Mouse (Mus musculus) olfactory bulb, adult 2 months (tissue): ENCODE data around the gene Adamts17. TPM values are rescaled to one million over a fixed set of nuclear protein-coding genes. Genes with fewer than 3 reads are reported as not detected.

Experiments
- H3K27ac ChIP-seq: fragments of 200-500 bp; 2 replicates; pipeline ENCODE4 v1.5.1; 2012; ENCODE audit warnings: low read depth, low read length; ENCODE audit not compliant: insufficient read depth
- H3K4me1 ChIP-seq: fragments of 200-500 bp; 2 replicates; pipeline ENCODE4 v1.6.1; 2012; ENCODE audit warnings: low read length; ENCODE audit not compliant: control insufficient read depth, insufficient read depth
- H3K4me3 ChIP-seq: fragments of 200-500 bp; 2 replicates; pipeline ENCODE4 v1.5.1; 2012; ENCODE audit warnings: mild to moderate bottlenecking, low read depth, low read length, moderate library complexity; ENCODE audit not compliant: insufficient read depth
- CTCF ChIP-seq: fragments of 200-500 bp; IDR thresholded peaks from 2 replicates; pipeline ENCODE4 v1.5.1; 2012; ENCODE audit warnings: low read depth, mild to moderate bottlenecking, low read length, moderate library complexity; ENCODE audit not compliant: insufficient read depth
- POLR2A ChIP-seq: fragments of 200-500 bp; IDR thresholded peaks from 2 replicates; pipeline ENCODE4 v1.6.1; 2012; ENCODE audit warnings: mild to moderate bottlenecking, low read depth, low read length, moderate library complexity; ENCODE audit not compliant: insufficient read depth
- WGBS: fragments of 180-500 bp; shearing (Covaris S2); methylation state at CpG from one replicate; pipeline ENCODE4 v1.1.7; 2018; 5-methylcytosine and 5-hydroxymethylcytosine counted together
- polyA plus RNA-seq: library from polyadenylated mRNA; stranded (reverse); fragments of >200 nt; gene quantifications from 2 replicates; pipeline ENCODE4 v1.2.4, GENCODE M21; 2012; ENCODE audit warnings: low replicate concordance; ENCODE audit not compliant: missing spikeins, insufficient read depth, insufficient read length

Adamts17 gene
- polyA plus RNA-seq, 1 experiment, result not detected

- H3K4me3 ChIP-seq, result no peak overlapping the region
These were observed 129.1 kb downstream of the Adamts17 start for GRCm38 (mm10) chr7:66968661-66969060.

GRCm38 (mm10) chr7:66969199-66969598, 129.7 kb downstream of the Adamts17 start:
- H3K4me3 ChIP-seq, result no peak overlapping the region
- no peak overlapping the region for H3K27ac ChIP-seq
- 77% methylated on average over 2 of the region's 2 CpGs for WGBS
- TF ChIP-seq CTCF, result no peak
- no peak for TF ChIP-seq POLR2A
- H3K4me1 ChIP-seq, result peaks cover 10% of the 10 kb centered on the region

More at GRCm38 (mm10) chr7:66968661-66969060, 129.1 kb downstream of the Adamts17 start:
- Histone ChIP-seq H3K27ac (no peak overlapping the region), H3K4me1 (peaks cover 10% of the 10 kb centered on the region)
- 86% methylated on average over 6 of the region's 6 CpGs for WGBS
- no peak for TF ChIP-seq POLR2A
- TF ChIP-seq CTCF, result no peak

- WGBS, result 52% methylated on average over 2 of the region's 2 CpGs
- Histone ChIP-seq H3K27ac (no peak overlapping the region), H3K4me3 (no peak overlapping the region), H3K4me1 (peaks cover 10% of the 10 kb centered on the region)
- TF ChIP-seq POLR2A, result no peak
These were observed 130.7 kb downstream of the Adamts17 start for GRCm38 (mm10) chr7:66970235-66970634.

DNA sequence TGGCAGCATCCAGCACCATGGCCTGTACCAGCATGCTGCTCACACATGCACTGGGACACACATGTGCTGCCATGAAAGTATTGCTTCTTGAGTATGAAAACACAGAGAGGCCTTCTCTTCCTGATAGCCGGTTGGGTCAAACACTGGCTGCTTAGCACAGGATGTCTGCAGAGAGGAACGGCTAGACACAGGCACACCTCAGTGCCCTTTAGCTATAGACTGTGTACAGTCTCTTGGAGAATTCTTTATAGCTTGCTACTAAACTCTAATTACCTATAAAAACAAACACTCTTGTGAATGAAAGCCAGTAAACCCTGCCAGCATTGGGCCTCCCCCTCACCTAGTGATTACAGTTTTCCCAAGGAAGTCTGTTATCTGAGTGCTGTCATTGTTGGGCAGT, 131.4 kb downstream of the Adamts17 start:
- H3K4me1 ChIP-seq, result peaks cover 7% of the 10 kb centered on the region
- TF ChIP-seq CTCF (no peak), POLR2A (no peak)
- no peak overlapping the region for H3K4me3 ChIP-seq
- H3K27ac ChIP-seq, result no peak overlapping the region
- WGBS, result 78% methylated on average over 2 of the region's 2 CpGs

DNA sequence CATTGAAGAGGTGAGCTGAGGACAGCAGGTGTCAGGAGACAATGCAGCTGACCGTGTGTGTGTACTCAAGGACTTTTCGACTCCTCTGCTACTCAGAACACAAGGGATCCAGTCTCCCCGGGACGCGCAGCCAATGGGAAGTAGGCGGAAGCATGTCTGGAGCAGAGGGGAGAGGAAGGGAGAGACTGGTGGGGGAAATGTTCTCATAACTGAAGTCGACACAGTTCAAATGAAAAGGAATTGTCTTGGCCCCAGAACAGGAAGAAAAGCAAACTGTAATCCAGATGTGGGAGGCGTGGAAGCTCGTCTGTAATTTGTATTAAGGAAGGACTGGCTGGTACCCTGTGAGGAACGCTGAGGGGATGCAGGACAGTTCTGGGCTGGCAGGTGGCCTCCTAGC, 135.3 kb downstream of the Adamts17 start:
- Histone ChIP-seq H3K4me1 (0 out of 2 replicates have a peak, but pooled peaks cover 3% of the 10 kb centered on the region), H3K27ac (no peak overlapping the region), H3K4me3 (no peak overlapping the region)
- TF ChIP-seq CTCF (no peak), POLR2A (no peak)
- WGBS, result 72% methylated on average over 10 of the region's 10 CpGs

DNA sequence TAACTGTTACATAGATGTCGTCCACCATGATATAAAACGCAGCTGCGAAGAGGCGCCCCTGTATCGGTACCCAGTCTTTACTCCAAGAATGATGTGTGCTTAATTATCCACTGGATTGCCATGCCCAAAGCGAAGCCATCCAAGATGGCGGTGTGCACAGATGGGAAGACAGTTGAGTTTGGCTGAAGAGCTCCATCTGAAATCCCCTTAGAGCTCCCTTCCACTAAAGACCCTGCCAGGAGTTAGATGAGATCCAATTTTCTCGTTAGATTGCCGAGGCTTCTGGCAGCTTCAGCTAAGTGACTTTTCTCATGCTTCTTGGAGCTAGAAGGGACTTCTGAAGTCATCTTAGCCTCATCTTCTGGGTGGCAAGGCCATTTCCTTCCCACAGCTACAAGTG, 136.8 kb downstream of the Adamts17 start:
- no peak overlapping the region for H3K4me3 ChIP-seq
- WGBS, result 92% methylated on average over 9 of the region's 9 CpGs
- TF ChIP-seq CTCF (no peak), POLR2A (no peak)
- 0 out of 2 replicates have a peak, but pooled peaks cover under 1% of the 10 kb centered on the region for H3K4me1 ChIP-seq
- H3K27ac ChIP-seq, result no peak overlapping the region

GRCm38 (mm10) chr7:66981591-66981990, 142.1 kb downstream of the Adamts17 start:
- no peak overlapping the region for H3K27ac ChIP-seq
- H3K4me3 ChIP-seq, result no peak overlapping the region
- H3K4me1 ChIP-seq, result no peaks in the 10 kb centered on the region
- TF ChIP-seq POLR2A (no peak), CTCF (no peak)
- 95% methylated on average over 6 of the region's 6 CpGs for WGBS

DNA sequence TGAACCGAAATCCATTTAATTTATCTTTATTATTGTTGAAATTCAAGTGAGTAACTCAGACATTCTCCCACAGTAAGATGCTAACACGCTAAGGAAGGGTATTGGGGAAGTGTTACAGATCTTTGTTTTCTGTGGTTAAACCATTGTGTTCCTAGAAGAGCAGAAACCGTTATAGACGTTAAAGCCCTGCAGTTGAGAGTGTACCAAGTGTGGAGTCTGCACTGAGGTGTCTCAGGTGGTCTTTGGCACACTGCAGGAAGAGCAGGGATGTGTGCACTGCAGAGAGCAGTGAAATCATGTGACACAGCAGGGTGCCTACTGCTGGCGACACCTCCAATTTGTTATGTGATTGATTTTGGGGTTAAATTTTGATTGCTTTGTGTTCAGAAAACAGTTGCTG, 142.5 kb downstream of the Adamts17 start:
- Histone ChIP-seq H3K27ac (no peak overlapping the region), H3K4me1 (no peaks in the 10 kb centered on the region), H3K4me3 (no peak overlapping the region)
- WGBS, result 84% methylated on average over 5 of the region's 5 CpGs
- TF ChIP-seq POLR2A (no peak), CTCF (no peak)

GRCm38 (mm10) chr7:66987671-66988070, 148.1 kb downstream of the Adamts17 start:
- no peak for TF ChIP-seq CTCF
- no peak for TF ChIP-seq POLR2A
- 95% methylated on average over 4 of the region's 4 CpGs for WGBS
- Histone ChIP-seq H3K4me3 (no peak overlapping the region), H3K27ac (no peak overlapping the region), H3K4me1 (no peaks in the 10 kb centered on the region)

DNA sequence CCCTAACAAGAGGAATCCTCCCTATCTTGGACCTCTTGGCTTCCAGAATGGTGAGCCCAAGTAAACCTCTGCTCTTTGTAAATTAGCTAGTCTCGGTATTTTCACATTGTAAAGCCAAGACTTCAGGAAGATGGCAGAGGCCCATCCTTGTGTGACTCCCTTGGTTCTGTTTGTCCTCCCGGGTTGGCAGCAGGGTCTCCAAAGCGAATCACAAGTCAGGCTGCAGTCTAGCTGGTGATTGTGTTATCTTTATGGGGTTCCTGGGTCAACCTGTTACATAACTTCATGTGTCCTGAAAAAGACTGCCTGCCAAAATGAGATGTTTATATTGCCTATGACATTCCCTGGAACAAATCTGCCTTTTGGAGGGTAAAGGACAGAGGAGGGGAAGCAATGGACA, 148.9 kb downstream of the Adamts17 start:
- TF ChIP-seq CTCF (no peak), POLR2A (no peak)
- Histone ChIP-seq H3K27ac (no peak overlapping the region), H3K4me1 (no peaks in the 10 kb centered on the region), H3K4me3 (no peak overlapping the region)
- WGBS, result 97% methylated on average over 3 of the region's 3 CpGs
